Mouse (Mus musculus) kidney, postnatal 0 days (tissue): ENCODE data around the gene Chm. TPM values are rescaled to one million over a fixed set of nuclear protein-coding genes. Genes with fewer than 3 reads are reported as not detected.

Experiments used
- ATAC-seq: fragments of 200-750 bp; cut with Nextera tagmentation; replicated peaks from 2 replicates; pipeline ENCODE4 v1.8.0; 2017; ENCODE audit warnings: low read depth, moderate number of reproducible peaks, moderate TSS enrichment, moderate library complexity; ENCODE audit not compliant: low FRiP score
- DNase-seq: peaks from one replicate; pipeline ENCODE4 v3.0.0-alpha.2; 2016; ENCODE audit warnings: low spot score
- H3K27ac ChIP-seq: fragments of 300-500 bp; sonication (generic); 2 replicates; pipeline ENCODE4 v1.5.1; 2014; ENCODE audit warnings: mild to moderate bottlenecking
- H3K27me3 ChIP-seq: fragments of 300-500 bp; sonication (generic); 2 replicates; pipeline ENCODE4 v1.6.1; 2014; ENCODE audit warnings: low read length, mixed read lengths; ENCODE audit not compliant: insufficient read depth
- H3K36me3 ChIP-seq: fragments of 300-500 bp; sonication (generic); 2 replicates; pipeline ENCODE4 v1.6.1; 2014; ENCODE audit warnings: low read length, mixed read lengths; ENCODE audit not compliant: insufficient read depth
- H3K4me1 ChIP-seq: fragments of 300-500 bp; sonication (generic); replicated peaks from 2 replicates; pipeline ENCODE4 v1.6.1; 2014; ENCODE audit warnings: antibody characterized with exemption, low read length, mixed read lengths; ENCODE audit not compliant: insufficient read depth
- H3K4me2 ChIP-seq: fragments of 300-500 bp; sonication (generic); 2 replicates; pipeline ENCODE4 v1.6.1; 2014; ENCODE audit warnings: mild to moderate bottlenecking, low read length, moderate library complexity, mixed read lengths
- H3K4me3 ChIP-seq: fragments of 300-500 bp; sonication (generic); replicated peaks from 2 replicates; pipeline ENCODE4 v1.5.1; 2014; ENCODE audit warnings: low read depth, low read length
- H3K9ac ChIP-seq: fragments of 300-500 bp; sonication (generic); 2 replicates; pipeline ENCODE4 v1.6.1; 2014; ENCODE audit warnings: low read depth, low read length
- H3K9me3 ChIP-seq: fragments of 300-500 bp; sonication (generic); replicated peaks from 2 replicates; pipeline ENCODE4 v1.6.1; 2016; ENCODE audit warnings: low read length, inconsistent platforms, mixed read lengths
- CTCF ChIP-seq: IDR thresholded peaks from 2 replicates; pipeline ENCODE4 v1.5.1; 2016; ENCODE audit warnings: antibody characterized with exemption, low read depth, mild to moderate bottlenecking, moderate library complexity
- WGBS: fragments of 180-500 bp; shearing (Covaris S2); extraction: QIAGEN DNeasy Blood & Tissue Kit; methylation state at CpG from one replicate; pipeline ENCODE4 v1.1.7; 2014; 5-methylcytosine and 5-hydroxymethylcytosine counted together
- microRNA counts: library from miRNA; unstranded; fragments of <30 nt; microRNA quantifications from one replicate; lab custom pipeline; 2015
- microRNA-seq: library from miRNA; unstranded; fragments of <30 nt; microRNA quantifications from one replicate; pipeline ENCODE4, GENCODE M21; 2016
- polyA plus RNA-seq: library from polyadenylated mRNA; unstranded; fragments of >200 nt; fragmentation: Nextera tagmentation; extraction: Ambion mirVana; gene quantifications from 2 replicates; pipeline ENCODE4 v1.2.1, GENCODE M21; 2015

Chm gene
- polyA plus RNA-seq, 1 experiment from 2014 or later, result 13.2 TPM

GRCm38 (mm10) chrX:113160268-113160860, 25.0 kb downstream of the Chm start:
- Histone ChIP-seq H3K4me2 (no peak overlapping the region), H3K9ac (no peak overlapping the region), H3K9me3 (no peaks in the 10 kb centered on the region), H3K4me1 (no peaks in the 10 kb centered on the region), H3K36me3 (no peaks in the 10 kb centered on the region), H3K27ac (no peak overlapping the region), H3K27me3 (no peaks in the 10 kb centered on the region), H3K4me3 (no peak overlapping the region)
- 71% methylated on average over 3 of the region's 3 CpGs for WGBS
- TF ChIP-seq CTCF, result no peak
- DNase-seq, result no peak
- no peak for ATAC-seq

GRCm38 (mm10) chrX:113084171-113084570, 101.1 kb downstream of the Chm start:
- Histone ChIP-seq H3K36me3 (no peaks in the 10 kb centered on the region), H3K27ac (no peak overlapping the region), H3K4me2 (no peak overlapping the region), H3K9me3 (no peaks in the 10 kb centered on the region), H3K9ac (no peak overlapping the region), H3K27me3 (no peaks in the 10 kb centered on the region), H3K4me1 (no peaks in the 10 kb centered on the region), H3K4me3 (no peak overlapping the region)
- DNase-seq (no peak), ATAC-seq (no peak)
- WGBS, result 71% methylated on average over 2 of the region's 2 CpGs
- no peak for TF ChIP-seq CTCF

- no peaks in the 10 kb centered on the region for H3K9me3 ChIP-seq
- H3K9ac ChIP-seq, result no peak overlapping the region
- H3K27me3 ChIP-seq, result no peaks in the 10 kb centered on the region
- DNase-seq (no peak), ATAC-seq (no peak)
- WGBS, result 92% methylated on average over 2 of the region's 2 CpGs
- no peaks in the 10 kb centered on the region for H3K4me1 ChIP-seq
- no peak overlapping the region for H3K4me3 ChIP-seq
- H3K36me3 ChIP-seq, result no peaks in the 10 kb centered on the region
- no peak overlapping the region for H3K4me2 ChIP-seq
- H3K27ac ChIP-seq, result no peak overlapping the region
- no peak for TF ChIP-seq CTCF
Observed at GRCm38 (mm10) chrX:113076053-113076452, 109.3 kb downstream of the Chm start.

- WGBS, result 71% methylated on average over 4 of the region's 4 CpGs
- no peaks in the 10 kb centered on the region for H3K27me3 ChIP-seq
- no peaks in the 10 kb centered on the region for H3K9me3 ChIP-seq
- no peak for TF ChIP-seq CTCF
- H3K9ac ChIP-seq, result no peak overlapping the region
- ATAC-seq (no peak), DNase-seq (no peak)
- no peak overlapping the region for H3K27ac ChIP-seq
- H3K4me1 ChIP-seq, result no peaks in the 10 kb centered on the region
- H3K4me3 ChIP-seq, result no peak overlapping the region
- no peak overlapping the region for H3K4me2 ChIP-seq
- no peaks in the 10 kb centered on the region for H3K36me3 ChIP-seq
Observed at GRCm38 (mm10) chrX:113074823-113075222, 110.5 kb downstream of the Chm start.

GRCm38 (mm10) chrX:113003621-113004020, 181.7 kb downstream of the Chm start:
- Histone ChIP-seq H3K9me3 (no peaks in the 10 kb centered on the region), H3K9ac (no peak overlapping the region), H3K27me3 (no peaks in the 10 kb centered on the region), H3K4me2 (no peak overlapping the region), H3K4me3 (no peak overlapping the region), H3K27ac (no peak overlapping the region), H3K36me3 (no peaks in the 10 kb centered on the region), H3K4me1 (no peaks in the 10 kb centered on the region)
- no peak for TF ChIP-seq CTCF
- WGBS, result 79% methylated on average over 3 of the region's 3 CpGs
- no peak for DNase-seq
- no peak for ATAC-seq

GRCm38 (mm10) chrX:113002192-113002591, 183.1 kb downstream of the Chm start:
- Histone ChIP-seq H3K27me3 (no peaks in the 10 kb centered on the region), H3K4me3 (no peak overlapping the region), H3K36me3 (no peaks in the 10 kb centered on the region), H3K4me1 (no peaks in the 10 kb centered on the region), H3K9me3 (no peaks in the 10 kb centered on the region), H3K27ac (no peak overlapping the region), H3K9ac (no peak overlapping the region), H3K4me2 (no peak overlapping the region)
- 77% methylated on average over 3 of the region's 3 CpGs for WGBS
- DNase-seq (no peak), ATAC-seq (no peak)
- TF ChIP-seq CTCF, result no peak

MicroRNAs within 50 kb of the gene (microRNA counts, 519-probe panel; counts per million panel counts)
- microRNA mmu-miR-361 (lab: Ali Mortazavi, UCI), result 4,670 counts per million, percentile 79 among the panel's probes with 10 or more counts

Small RNAs within 50 kb of the gene (microRNA-seq; reads per million reads assigned to microRNA genes)
- gene Mir361, result 1,963 reads per million, percentile 84 among the genes with 10 or more reads in this experiment

Other genes starting within 250 kb of the Chm start
- 6.8 and 7.7 TPM in 2 replicates for gene Dach2, start 112.0 kb upstream of the Chm start, polyA plus RNA-seq